Mouse (Mus musculus) c-Kit-positive CD71-positive TER-119-positive erythroid progenitor cells, embryonic 14.5 days (primary cell): Measurements from ENCODE around the gene Tfeb.

Experiments used
- DNase-seq: peaks from one replicate; pipeline ENCODE4 v3.0.0-alpha.2; 2013; ENCODE audit warnings: low spot score

Tfeb gene

GRCm38 (mm10) chr17:47754246-47754645 lies 17.4 kb downstream of the Tfeb start:
- DNase-seq, result no peak

DNA sequence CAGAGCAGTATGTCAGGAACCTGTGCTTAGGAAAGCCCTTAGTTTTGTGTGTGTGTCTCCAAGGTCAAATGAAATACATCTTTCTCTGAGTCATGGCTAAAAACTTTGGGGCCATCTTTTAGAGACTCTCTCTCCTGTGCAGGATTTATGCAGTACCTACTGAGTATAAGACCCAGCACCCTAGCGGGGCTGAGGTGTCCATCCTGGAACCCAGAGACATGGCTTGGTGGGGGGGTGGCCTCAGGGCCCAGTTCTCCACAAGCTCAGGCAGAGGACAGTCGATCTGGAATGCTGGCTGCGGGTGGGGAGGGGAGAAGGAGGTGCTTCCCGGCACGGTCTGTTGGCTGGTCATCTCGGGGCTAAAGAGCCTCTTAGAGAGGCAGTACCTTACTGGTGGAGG lies 19.5 kb downstream of the Tfeb start:
- no peak for DNase-seq

DNA sequence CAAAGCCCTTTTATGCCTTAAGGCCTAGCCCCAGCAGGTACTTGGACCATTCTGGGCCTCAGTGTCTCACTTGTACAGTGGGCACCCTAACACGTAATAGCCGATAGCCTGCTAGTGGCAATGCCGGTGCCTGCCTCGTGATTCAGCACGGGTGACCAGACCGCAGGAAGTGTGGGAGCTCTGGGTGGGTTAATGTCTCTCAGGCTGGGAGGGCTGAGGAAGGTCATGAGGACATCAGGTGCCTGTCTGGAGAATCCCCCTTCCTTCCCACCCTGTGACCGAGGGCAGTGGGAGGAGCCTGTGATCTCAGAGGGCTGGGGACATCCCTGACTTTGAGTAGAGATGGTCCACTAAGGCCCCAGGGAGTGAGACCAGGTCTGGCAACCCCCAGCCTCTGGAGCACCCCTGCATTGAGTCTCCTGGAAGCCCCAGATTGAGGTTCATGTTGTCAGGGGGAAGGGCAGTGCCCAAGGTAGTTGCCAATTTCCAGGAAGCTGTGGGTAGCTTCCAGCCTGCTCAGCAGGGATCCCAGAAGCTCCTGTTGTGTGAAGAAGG lies 20.3 kb downstream of the Tfeb start:
- DNase-seq, result no peak

DNA sequence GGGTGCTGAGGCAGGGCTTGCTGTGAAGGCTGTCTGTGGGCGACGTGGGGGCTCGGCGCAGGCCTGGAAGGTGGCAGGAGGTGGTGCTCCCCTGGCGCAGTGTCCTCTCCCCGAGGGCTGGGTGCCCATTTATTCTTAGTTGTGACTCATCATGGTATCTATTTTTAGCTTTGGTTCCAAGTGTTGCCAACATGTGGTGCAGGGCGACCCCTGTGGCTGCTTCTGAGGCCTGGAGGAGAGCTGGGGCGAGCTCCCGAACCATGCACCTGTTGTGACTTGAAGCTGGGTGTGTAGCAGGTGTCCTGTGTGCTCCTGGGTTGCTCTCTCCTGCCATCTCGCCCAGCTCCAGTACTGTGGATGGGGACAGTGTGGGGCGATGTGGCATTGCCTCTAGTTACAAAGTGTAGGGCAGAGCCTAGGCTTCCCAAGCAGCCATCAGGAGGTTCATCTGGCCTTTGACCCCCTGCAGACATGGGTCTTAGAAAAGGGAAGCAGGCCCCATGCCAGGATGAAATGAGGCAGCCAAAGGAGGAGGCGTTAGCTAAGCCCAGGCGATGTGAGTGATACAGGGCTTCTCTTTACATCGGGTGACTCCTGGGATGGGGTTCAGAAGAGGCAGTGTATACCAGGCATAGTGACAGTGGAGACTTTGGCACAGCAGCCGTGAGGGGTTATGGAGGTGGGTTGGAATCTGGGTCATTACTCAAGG lies 23.0 kb downstream of the Tfeb start:
- DNase-seq, result no peak

DNA sequence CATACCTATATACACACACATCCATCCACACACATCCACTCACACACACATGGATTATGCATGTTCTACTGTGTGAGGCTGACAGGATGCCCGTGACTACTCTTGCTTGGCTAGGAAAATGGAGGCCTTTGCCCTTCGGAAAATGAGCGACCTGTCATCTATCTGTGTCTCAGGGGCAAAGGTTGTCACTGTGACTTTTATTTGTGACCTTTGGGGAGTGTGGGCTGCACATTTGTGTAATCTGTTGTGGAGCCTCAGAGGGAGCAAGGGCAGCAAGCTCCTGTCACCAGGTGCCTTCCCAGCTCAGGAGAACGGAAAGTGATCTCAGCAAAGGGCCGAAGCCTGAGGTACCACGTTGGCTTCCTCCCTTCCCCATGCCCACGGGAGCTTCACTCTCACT lies 25.2 kb downstream of the Tfeb start:
- no peak for DNase-seq

DNA sequence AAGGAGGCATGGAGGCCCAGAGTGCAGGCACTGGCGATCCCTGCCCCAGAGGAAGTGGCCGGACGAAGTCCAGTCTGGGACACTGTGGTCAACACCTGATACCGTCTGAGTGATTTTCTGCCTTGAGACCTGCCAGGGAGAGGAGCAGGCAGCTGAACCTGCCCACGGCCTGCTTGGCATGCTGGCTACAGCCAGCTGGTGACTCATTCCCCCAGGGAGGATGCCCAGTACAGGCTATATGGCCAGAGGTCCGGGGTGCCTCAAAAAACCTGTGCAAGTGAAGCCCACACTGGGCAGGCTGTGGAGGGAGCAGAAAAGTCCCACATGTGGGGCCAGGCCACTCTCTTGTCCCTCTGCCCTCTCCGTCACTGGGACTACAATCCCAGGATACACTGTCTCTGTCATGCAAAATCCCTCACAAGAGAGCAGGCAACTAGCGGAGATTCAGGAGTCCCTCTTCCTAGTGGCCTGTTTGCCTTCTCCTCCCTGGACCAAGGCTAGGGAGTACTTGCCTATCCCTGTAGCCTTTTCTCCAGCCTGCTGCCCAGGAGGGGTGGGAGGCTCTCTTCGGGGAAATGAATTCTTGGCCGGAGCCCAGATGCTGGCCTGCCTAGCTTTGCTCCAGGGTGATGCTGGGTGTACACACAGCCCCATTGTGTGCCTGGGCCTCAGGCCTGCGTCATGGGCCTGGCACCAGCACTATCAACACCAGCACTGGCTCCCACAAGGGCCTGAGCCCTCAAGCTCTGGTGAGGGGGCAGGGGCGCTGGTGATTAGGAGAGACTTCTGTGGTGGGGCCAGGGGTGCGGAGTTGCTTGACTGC lies 25.9 kb downstream of the Tfeb start:
- no peak for DNase-seq

GRCm38 (mm10) chr17:47765986-47766385 lies 29.2 kb downstream of the Tfeb start:
- no peak for DNase-seq

DNA sequence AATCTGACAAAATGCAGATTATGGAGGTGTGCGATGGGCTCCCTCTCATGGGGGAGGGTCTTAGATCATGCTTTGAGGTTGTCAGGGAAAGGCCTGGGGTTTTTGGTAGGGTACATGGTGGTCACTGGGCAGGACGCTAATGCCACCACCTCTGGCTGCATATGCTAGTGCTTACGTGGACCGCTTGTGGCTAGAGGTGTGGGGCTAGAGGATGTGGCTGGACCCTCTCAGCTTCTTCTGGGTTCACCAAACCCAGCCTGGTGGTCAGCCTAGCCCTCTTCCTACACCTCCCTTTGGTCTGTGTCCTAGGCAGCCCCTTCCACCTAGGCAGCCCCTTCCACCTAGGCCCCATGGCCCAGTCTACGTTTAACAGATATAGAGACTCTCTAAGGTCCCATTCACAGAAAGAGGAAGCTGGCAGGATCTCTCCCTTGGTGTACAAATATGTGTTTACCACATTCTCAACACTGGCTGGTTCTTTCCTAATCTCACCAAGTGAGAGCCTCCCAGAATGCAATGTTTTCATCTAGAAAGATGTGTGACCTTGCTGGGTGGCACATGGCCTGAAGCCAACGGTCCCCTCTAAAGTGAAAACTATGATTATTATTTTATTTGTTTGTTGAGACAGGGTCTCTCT lies 29.7 kb downstream of the Tfeb start:
- no peak for DNase-seq

GRCm38 (mm10) chr17:47767081-47767455 lies 30.2 kb downstream of the Tfeb start:
- DNase-seq, result no peak

DNA sequence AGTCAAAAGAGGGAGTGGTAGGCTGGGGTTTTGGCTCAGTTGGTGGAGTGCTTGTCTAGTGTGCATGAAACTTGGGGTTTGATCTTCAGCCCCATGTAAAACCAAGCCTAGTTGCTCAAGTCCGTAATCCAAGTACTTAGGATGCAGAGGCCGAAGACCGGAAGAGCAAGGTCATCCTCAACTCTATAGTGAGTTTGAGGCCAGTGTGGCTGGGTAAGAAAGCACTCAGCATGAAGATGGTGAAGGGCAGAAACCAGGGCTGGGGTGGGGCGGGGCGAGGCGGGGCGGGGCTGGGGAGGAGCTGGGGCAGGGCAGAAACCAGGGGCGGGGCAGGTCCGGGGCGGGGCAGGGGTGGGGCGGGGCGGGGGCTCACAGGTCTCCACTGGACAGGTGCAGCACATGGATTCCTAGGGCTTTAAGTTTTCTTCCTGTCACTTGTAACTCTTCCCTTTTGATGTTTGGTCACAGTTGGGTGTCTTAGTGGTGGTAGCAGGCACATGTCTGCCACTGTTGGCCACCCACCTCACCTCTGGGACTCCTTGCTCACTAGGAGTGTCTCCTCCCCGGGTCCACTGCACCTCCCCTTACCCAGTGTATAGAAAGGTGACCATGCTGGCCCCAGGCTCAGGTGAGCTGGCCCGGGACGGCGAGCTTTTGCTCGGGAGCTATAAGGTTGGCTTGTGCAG lies 30.8 kb downstream of the Tfeb start:
- DNase-seq, result no peak

DNA sequence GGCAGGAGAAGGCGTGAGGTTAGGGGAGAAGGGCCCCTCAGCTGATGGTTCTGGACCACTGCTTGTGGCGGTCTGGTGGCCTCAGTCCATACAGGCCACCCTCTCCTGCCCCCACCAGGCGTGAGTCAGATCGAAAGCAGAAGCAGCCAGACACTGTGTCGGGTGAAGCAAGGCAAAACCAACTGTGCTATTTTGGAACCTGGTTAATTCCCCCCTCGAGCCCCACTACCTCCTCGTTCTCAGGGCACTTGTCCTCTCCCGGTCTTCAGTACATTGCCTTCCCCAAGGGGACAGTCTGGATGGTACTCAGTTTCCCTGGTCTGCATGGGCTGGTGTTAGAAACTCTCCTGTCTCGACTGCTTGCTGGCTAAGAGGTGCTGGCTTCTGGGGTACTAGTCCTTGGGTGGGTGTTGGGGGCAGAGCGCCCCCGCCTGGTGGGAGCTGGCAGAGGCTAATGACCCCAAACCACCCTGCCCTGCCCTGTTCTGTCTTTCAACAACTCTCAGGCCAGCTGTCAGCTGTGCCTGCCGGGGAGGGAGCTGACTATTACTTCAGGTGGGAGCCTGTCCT lies 32.0 kb downstream of the Tfeb start:
- no peak for DNase-seq

GRCm38 (mm10) chr17:47769389-47770299 lies 32.8 kb downstream of the Tfeb start:
- DNase-seq, result no peak

GRCm38 (mm10) chr17:47773604-47774003 lies 36.8 kb downstream of the Tfeb start:
- no peak for DNase-seq

DNA sequence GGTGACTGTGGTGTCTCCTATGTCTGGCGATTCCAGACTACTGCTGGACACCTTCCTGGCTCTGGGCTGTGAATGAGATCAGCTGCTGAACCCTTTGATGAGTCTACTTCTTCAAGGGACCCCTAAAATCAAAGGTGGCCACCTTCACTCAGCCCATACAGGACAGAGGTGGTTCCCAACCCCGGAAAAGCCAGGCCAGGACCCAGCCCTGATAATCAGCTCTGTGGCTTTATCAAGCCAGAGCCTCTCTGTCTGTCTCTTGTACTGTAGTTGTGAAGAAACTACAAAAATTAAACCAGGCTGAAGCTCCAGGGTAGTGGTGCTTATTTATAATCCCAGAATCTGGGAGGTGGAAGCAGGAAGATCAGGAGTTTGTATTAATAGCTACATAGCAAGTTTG lies 40.3 kb downstream of the Tfeb start:
- DNase-seq, result no peak

GRCm38 (mm10) chr17:47780470-47780869 lies 43.6 kb downstream of the Tfeb start:
- no peak for DNase-seq

DNA sequence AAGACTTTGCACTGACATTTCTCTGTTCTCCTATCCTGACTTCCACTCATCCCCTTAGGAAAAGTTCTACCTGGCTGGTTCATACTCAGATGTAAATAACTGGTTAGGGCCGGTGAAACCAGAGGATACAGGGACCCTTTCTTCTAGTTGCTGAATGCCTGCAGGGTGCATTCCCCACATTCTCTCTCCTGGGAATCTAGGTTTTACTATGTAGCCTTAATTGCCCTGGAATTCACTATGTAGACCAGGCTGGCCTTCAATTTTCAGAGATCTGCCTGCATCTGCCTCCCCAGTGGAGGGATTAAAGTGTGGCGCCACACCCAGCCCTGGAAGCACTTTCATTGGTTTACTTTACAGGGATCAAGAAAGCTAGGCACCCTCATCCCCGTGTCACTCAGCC lies 45.7 kb downstream of the Tfeb start:
- no peak for DNase-seq

DNA sequence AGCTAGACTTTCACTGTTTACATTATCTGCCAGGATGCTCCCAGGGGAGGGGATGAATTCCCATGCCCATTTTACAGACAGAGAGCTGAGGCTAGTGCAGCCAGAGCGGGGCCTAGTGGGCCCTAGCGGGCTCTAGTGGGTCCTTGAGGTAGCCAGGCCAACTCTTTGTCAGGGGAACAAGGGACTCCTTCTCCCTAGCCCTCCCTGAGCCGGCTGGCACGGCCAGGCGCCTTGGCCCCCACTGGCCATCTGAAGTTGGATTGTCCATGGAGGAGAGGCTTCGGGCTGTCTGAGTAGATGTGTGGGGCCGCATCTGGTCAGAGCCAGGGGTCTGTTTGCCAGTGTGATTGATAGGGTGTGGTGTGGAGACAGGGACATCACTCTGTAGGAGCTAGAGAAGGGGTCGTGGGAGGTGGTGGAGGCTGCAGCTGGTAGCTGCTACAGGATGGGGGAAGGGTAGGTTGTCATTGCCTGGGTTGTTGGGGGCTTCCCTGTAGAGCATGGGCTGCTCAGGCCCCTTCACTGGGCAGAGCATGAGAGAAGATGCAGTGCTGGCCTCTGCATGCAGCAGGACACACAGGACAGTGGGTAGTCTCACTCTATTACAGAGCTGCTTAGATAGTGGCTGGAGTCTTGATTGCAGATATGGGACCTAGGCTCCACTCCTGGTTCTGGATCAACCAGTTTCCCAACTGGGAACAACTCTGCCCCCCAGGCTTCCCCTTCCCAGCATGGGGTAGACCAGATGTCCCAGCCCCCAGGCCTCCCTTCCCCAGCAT lies 46.8 kb downstream of the Tfeb start:
- no peak for DNase-seq

GRCm38 (mm10) chr17:47784411-47784810 lies 47.6 kb downstream of the Tfeb start:
- DNase-seq, result no peak

DNA sequence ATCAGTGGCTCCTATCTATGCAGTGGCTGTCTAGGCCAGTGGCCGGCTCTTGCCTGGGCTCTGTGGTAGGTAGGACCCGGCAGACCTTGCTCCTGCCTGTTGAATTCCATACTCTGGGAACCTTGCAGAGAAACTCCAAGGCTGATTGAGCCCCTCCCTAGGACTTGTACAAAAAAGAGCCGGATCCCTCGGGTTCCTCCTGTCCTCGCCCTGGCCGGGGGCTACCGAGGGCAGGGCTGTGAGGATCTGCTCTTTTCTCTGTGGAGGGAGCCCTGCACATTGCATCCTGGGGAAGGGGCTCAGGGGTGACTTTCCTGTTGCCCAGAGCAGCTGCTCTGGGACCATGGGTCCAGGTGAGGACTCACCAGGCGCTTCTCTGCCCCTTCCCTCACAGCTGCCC lies 50.8 kb downstream of the Tfeb start:
- no peak for DNase-seq

- DNase-seq, result no peak
Observed at GRCm38 (mm10) chr17:47788306-47788705, 51.5 kb downstream of the Tfeb start.
